In genomic region chr10:127618173-127618572, GRCm38 (mm10) we compare ENCODE assay signal across 8 mouse cellular contexts. TPM values are rescaled to one million over a fixed set of nuclear protein-coding genes. Genes with fewer than 3 reads are reported as not detected.
DNase-seq lines count a peak whose midpoint lies in the region; ATAC-seq and TF ChIP-seq lines count a peak whose summit lies in the region.
"Had no signal": no experiment of that assay in that cellular context is flagged by ENCODE, and none has a peak within 500 bp of the region (broad histone marks: within the 10 kb centered on the region; RNA-seq: fewer than 3 reads in every experiment).

No protein-coding gene starts in this region.

- H3K4me3 ChIP-seq in kidney, postnatal 0 days (replicated peaks; ENCODE audit: low read depth, low read length), result no peak overlapping the region
- H3K4me3 ChIP-seq in embryonic facial prominence, embryonic 15.5 days (replicated peaks), result peak overlapping the region; percentile 74
- peak overlapping the region; percentile 89 for H3K4me3 ChIP-seq in limb, embryonic 10.5 days
- H3K4me3 ChIP-seq in neural tube, embryonic 14.5 days (ENCODE audit: low read depth, low read length), result 0 out of 2 replicates have a peak overlapping the region, but pooled peaks have one; percentile 88

- peaks cover 25% of the 10 kb centered on the region for H3K4me1 ChIP-seq in kidney, postnatal 0 days (replicated peaks; ENCODE audit: insufficient read depth, low read length)
- peaks cover 77% of the 10 kb centered on the region for H3K4me1 ChIP-seq in embryonic facial prominence, embryonic 15.5 days
- peaks cover 94% of the 10 kb centered on the region for H3K4me1 ChIP-seq in limb, embryonic 10.5 days
- peaks cover 56% of the 10 kb centered on the region for H3K4me1 ChIP-seq in neural tube, embryonic 14.5 days (ENCODE audit: control insufficient read depth, insufficient read depth, low read length)

- ATAC-seq in kidney, postnatal 0 days (replicated peaks; ENCODE audit: low FRiP score, low read depth), result no peak
- no peak for ATAC-seq in embryonic facial prominence, embryonic 15.5 days (ENCODE audit: insufficient number of reproducible peaks, low FRiP score, low TSS enrichment, low read depth)
- no peak for ATAC-seq in neural tube, embryonic 14.5 days (ENCODE audit: low read depth)

- TF ChIP-seq CTCF in kidney, postnatal 0 days (IDR thresholded peaks at IDR 0.05; ENCODE audit: low read depth), result no peak

- peak overlapping the region; percentile 95 for H3K4me2 ChIP-seq in kidney, postnatal 0 days (ENCODE audit: low read length)
- H3K4me2 ChIP-seq in embryonic facial prominence, embryonic 15.5 days (replicated peaks), result peak overlapping the region; percentile 80
- H3K4me2 ChIP-seq in neural tube, embryonic 14.5 days (ENCODE audit: low read depth, low read length), result peak overlapping the region; percentile 91

- no peak for DNase-seq in kidney, postnatal 0 days (ENCODE audit: low spot score)
- DNase-seq in kidney, postnatal 14 days, result no peak
- no peak for DNase-seq in limb, embryonic 10.5 days (ENCODE audit: low spot score)
- DNase-seq in layer of hippocampus, adult 11-12 months (ENCODE audit: low spot score), result no peak
- no peak for DNase-seq in right cerebral cortex, postnatal 25 days
- DNase-seq: kidney, adult 11 months had no signal

- whole genome bisulfite sequencing in kidney, postnatal 0 days, result 29% methylated on average over 6 of the region's 6 CpGs
- WGBS in embryonic facial prominence, embryonic 15.5 days, result 23% methylated on average over 6 of the region's 6 CpGs
- WGBS in limb, embryonic 10.5 days, result 38% methylated on average over 6 of the region's 6 CpGs
- 46% methylated on average over 6 of the region's 6 CpGs for WGBS in neural tube, embryonic 14.5 days

- no peak overlapping the region; the same call in 1 of the 2 replicates for H3K27ac ChIP-seq in kidney, postnatal 0 days
- peak overlapping the region; percentile 98 for H3K27ac ChIP-seq in embryonic facial prominence, embryonic 15.5 days (replicated peaks)
- no peak overlapping the region for H3K27ac ChIP-seq in limb, embryonic 10.5 days
- no peak overlapping the region for H3K27ac ChIP-seq in neural tube, embryonic 14.5 days (ENCODE audit: low read depth, low read length)

- H3K36me3 ChIP-seq in kidney, postnatal 0 days (ENCODE audit: insufficient read depth, low read length), result no peaks in the 10 kb centered on the region
- no peaks in the 10 kb centered on the region for H3K36me3 ChIP-seq in embryonic facial prominence, embryonic 15.5 days
- H3K36me3 ChIP-seq in limb, embryonic 10.5 days, result peaks cover 13% of the 10 kb centered on the region
- H3K36me3 ChIP-seq in neural tube, embryonic 14.5 days (ENCODE audit: control insufficient read depth, insufficient read depth, low read length), result no peaks in the 10 kb centered on the region

- no peaks in the 10 kb centered on the region for H3K27me3 ChIP-seq in kidney, postnatal 0 days (ENCODE audit: insufficient read depth, low read length)
- no peaks in the 10 kb centered on the region for H3K27me3 ChIP-seq in embryonic facial prominence, embryonic 15.5 days
- no peaks in the 10 kb centered on the region for H3K27me3 ChIP-seq in limb, embryonic 10.5 days (ENCODE audit: low read depth, poor library complexity, severe bottlenecking)
- no peaks in the 10 kb centered on the region for H3K27me3 ChIP-seq in neural tube, embryonic 14.5 days (ENCODE audit: control insufficient read depth, insufficient read depth, low read length)

- no peaks in the 10 kb centered on the region for H3K9me3 ChIP-seq in kidney, postnatal 0 days (replicated peaks; ENCODE audit: low read length)
- H3K9me3 ChIP-seq in embryonic facial prominence, embryonic 15.5 days (replicated peaks), result no peaks in the 10 kb centered on the region
- no peaks in the 10 kb centered on the region for H3K9me3 ChIP-seq in limb, embryonic 10.5 days (replicated peaks)
- no peaks in the 10 kb centered on the region for H3K9me3 ChIP-seq in neural tube, embryonic 14.5 days (ENCODE audit: control insufficient read depth, low read length)

- no peak overlapping the region for H3K9ac ChIP-seq in kidney, postnatal 0 days (ENCODE audit: low read depth, low read length)
- H3K9ac ChIP-seq in embryonic facial prominence, embryonic 15.5 days, result 0 out of 2 replicates have a peak overlapping the region, but pooled peaks have one; percentile 82
- no peak overlapping the region for H3K9ac ChIP-seq in neural tube, embryonic 14.5 days (replicated peaks; ENCODE audit: low read depth, low read length)

RNA-seq across cellular contexts. Expression of gene Lrp1, which starts 2.8 kb away (rescaled TPM):
- 42.6 and 44.5 TPM in 2 replicates for polyA plus RNA-seq in kidney, postnatal 0 days (2015; fragmentation: Nextera tagmentation; extraction: Ambion mirVana)
- polyA plus RNA-seq in embryonic facial prominence, embryonic 15.5 days (2015; fragmentation: Nextera tagmentation; extraction: Ambion mirVana), result 161 and 163 TPM in 2 replicates
- 48.6 and 67.8 TPM in 2 replicates for polyA plus RNA-seq in limb, embryonic 10.5 days (2016; fragmentation: Nextera tagmentation; extraction: Ambion mirVana)
- polyA plus RNA-seq in neural tube, embryonic 14.5 days (2014; fragmentation: Nextera tagmentation; extraction: Ambion mirVana), result 110 and 125 TPM in 2 replicates

RNA-seq across cellular contexts. Expression of gene Stat6, which starts 24.6 kb away (rescaled TPM):
- 26.2 and 27.0 TPM in 2 replicates for polyA plus RNA-seq in kidney, postnatal 0 days (2015; fragmentation: Nextera tagmentation; extraction: Ambion mirVana)
- polyA plus RNA-seq in embryonic facial prominence, embryonic 15.5 days (2015; fragmentation: Nextera tagmentation; extraction: Ambion mirVana), result 35.3 and 36.2 TPM in 2 replicates
- polyA plus RNA-seq in limb, embryonic 10.5 days (2016; fragmentation: Nextera tagmentation; extraction: Ambion mirVana), result 8.4 and 9.7 TPM in 2 replicates
- polyA plus RNA-seq in neural tube, embryonic 14.5 days (2014; fragmentation: Nextera tagmentation; extraction: Ambion mirVana), result 1.8 and 5.3 TPM in 2 replicates

RNA-seq across cellular contexts. Expression of gene Nemp1, which starts 48.5 kb away (rescaled TPM):
- polyA plus RNA-seq in kidney, postnatal 0 days (2015; fragmentation: Nextera tagmentation; extraction: Ambion mirVana), result 6.6 and 6.9 TPM in 2 replicates
- polyA plus RNA-seq in embryonic facial prominence, embryonic 15.5 days (2015; fragmentation: Nextera tagmentation; extraction: Ambion mirVana), result 10.1 and 11.3 TPM in 2 replicates
- 11.9 and 12.3 TPM in 2 replicates for polyA plus RNA-seq in limb, embryonic 10.5 days (2016; fragmentation: Nextera tagmentation; extraction: Ambion mirVana)
- 3.0 and 3.4 TPM in 2 replicates for polyA plus RNA-seq in neural tube, embryonic 14.5 days (2014; fragmentation: Nextera tagmentation; extraction: Ambion mirVana)

RNA-seq across cellular contexts. Expression of gene Nab2, which starts 50.2 kb away (rescaled TPM):
- polyA plus RNA-seq in kidney, postnatal 0 days (2015; fragmentation: Nextera tagmentation; extraction: Ambion mirVana), result 21.5 and 24.3 TPM in 2 replicates
- polyA plus RNA-seq in embryonic facial prominence, embryonic 15.5 days (2015; fragmentation: Nextera tagmentation; extraction: Ambion mirVana), result 30.8 and 33.2 TPM in 2 replicates
- polyA plus RNA-seq in limb, embryonic 10.5 days (2016; fragmentation: Nextera tagmentation; extraction: Ambion mirVana), result 13.1 and 17.4 TPM in 2 replicates
- polyA plus RNA-seq in neural tube, embryonic 14.5 days (2014; fragmentation: Nextera tagmentation; extraction: Ambion mirVana), result 0.79 and 2.2 TPM in 2 replicates
